Mouse (Mus musculus): ENCODE measurements around the gene Dbn1. TPM values are rescaled to one million over a fixed set of nuclear protein-coding genes. Genes with fewer than 3 reads are reported as not detected.

Dbn1 gene
- polyA plus RNA-seq, 1 experiment from 2014 or later = 419 TPM

GRCm38 (mm10) chr13:55483593-55483992, 4.3 kb downstream of the Dbn1 start:
- H3K4me3 ChIP-seq = peak overlapping the region; percentile 99

GRCm38 (mm10) chr13:55483071-55483470, 4.8 kb downstream of the Dbn1 start:
- Histone ChIP-seq H3K9me3 (no peaks in the 10 kb centered on the region), H3K27ac (replicated peaks) (no peak overlapping the region), H3K27me3 (replicated peaks; ENCODE audit: low read depth, poor library complexity, severe bottlenecking) (no peaks in the 10 kb centered on the region), H3K4me1 (peaks cover 45% of the 10 kb centered on the region), H3K36me3 (replicated peaks) (peaks cover 76% of the 10 kb centered on the region), H3K4me3 (peak overlapping the region; percentile 99; the same call in 1 of the 2 replicates)
- 55% methylated on average over 9 of the region's 9 CpGs for WGBS
- DNase-seq (ENCODE audit: low spot score) = no peak

More at GRCm38 (mm10) chr13:55483593-55483992, 4.3 kb downstream of the Dbn1 start:
- Histone ChIP-seq H3K36me3 (replicated peaks) (peaks cover 71% of the 10 kb centered on the region), H3K4me1 (peaks cover 49% of the 10 kb centered on the region), H3K9me3 (no peaks in the 10 kb centered on the region), H3K27ac (replicated peaks) (0 out of 2 replicates have a peak overlapping the region, but pooled peaks have one; percentile 100), H3K27me3 (replicated peaks; ENCODE audit: low read depth, poor library complexity, severe bottlenecking) (no peaks in the 10 kb centered on the region)
- peak; percentile 61 for DNase-seq (ENCODE audit: low spot score)
- 44% methylated on average over 15 of the region's 15 CpGs for WGBS

GRCm38 (mm10) chr13:55482542-55482941, 5.4 kb downstream of the Dbn1 start:
- no peaks in the 10 kb centered on the region for H3K27me3 ChIP-seq (replicated peaks; ENCODE audit: low read depth, poor library complexity, severe bottlenecking)
- H3K4me3 ChIP-seq = no peak overlapping the region
- H3K36me3 ChIP-seq (replicated peaks) = peaks cover 81% of the 10 kb centered on the region
- WGBS = 92% methylated on average over 7 of the region's 7 CpGs
- H3K27ac ChIP-seq (replicated peaks) = no peak overlapping the region
- no peak for DNase-seq (ENCODE audit: low spot score)
- peaks cover 43% of the 10 kb centered on the region for H3K4me1 ChIP-seq
- no peaks in the 10 kb centered on the region for H3K9me3 ChIP-seq

DNA sequence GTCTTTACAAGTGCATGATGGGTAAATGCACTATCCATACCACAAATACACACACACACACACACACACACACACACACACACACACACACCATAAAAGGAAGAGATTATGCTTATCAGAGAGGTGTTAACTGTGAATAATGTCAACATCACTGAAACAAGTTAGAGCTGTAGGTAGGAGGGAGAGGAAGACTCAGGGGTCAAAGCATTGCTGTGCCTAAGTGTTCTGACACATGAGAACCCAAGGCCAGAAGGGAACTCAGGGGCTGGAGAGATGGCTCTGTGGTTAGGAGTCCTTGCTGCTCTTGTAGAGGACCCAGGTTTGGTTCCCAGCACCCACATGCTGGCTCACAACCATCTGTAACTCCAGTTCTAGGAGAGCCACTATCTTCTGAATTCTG, 8.0 kb downstream of the Dbn1 start:
- Histone ChIP-seq H3K4me1 (peaks cover 38% of the 10 kb centered on the region), H3K4me3 (no peak overlapping the region), H3K9me3 (no peaks in the 10 kb centered on the region), H3K27me3 (replicated peaks; ENCODE audit: low read depth, poor library complexity, severe bottlenecking) (no peaks in the 10 kb centered on the region), H3K36me3 (replicated peaks) (peaks cover 93% of the 10 kb centered on the region), H3K27ac (replicated peaks) (no peak overlapping the region)
- DNase-seq (ENCODE audit: low spot score) = no peak

GRCm38 (mm10) chr13:55479008-55479407, 8.9 kb downstream of the Dbn1 start:
- 85% methylated on average over 7 of the region's 7 CpGs for WGBS
- no peak for DNase-seq (ENCODE audit: low spot score)
- Histone ChIP-seq H3K4me1 (peaks cover 38% of the 10 kb centered on the region), H3K27ac (replicated peaks) (no peak overlapping the region), H3K9me3 (no peaks in the 10 kb centered on the region), H3K36me3 (replicated peaks) (peaks cover 100% of the 10 kb centered on the region), H3K4me3 (no peak overlapping the region), H3K27me3 (replicated peaks; ENCODE audit: low read depth, poor library complexity, severe bottlenecking) (no peaks in the 10 kb centered on the region)

DNA sequence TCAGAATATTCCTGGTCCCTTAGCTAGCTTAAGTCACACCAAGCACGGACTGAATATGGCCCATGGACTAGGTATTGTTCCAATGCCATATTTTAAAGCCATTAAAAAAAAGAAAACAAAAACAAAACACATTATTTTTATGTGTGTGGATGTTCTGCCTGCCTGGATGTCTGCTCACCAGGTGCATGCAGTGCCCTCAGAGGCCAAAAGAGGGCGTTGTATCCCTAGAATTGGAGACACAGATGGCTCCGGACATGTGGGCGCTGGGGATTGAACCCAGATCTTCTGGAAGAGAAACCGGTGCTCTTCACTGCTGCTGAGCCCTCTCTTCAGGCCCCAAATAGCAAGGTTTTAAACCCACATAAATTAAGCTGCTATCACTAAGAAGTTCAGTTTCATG, 9.9 kb downstream of the Dbn1 start:
- Histone ChIP-seq H3K4me3 (no peak overlapping the region), H3K9me3 (no peaks in the 10 kb centered on the region), H3K36me3 (replicated peaks) (peaks cover 97% of the 10 kb centered on the region), H3K27me3 (replicated peaks; ENCODE audit: low read depth, poor library complexity, severe bottlenecking) (no peaks in the 10 kb centered on the region), H3K27ac (replicated peaks) (no peak overlapping the region), H3K4me1 (peaks cover 38% of the 10 kb centered on the region)
- 53% methylated on average over 5 of the region's 5 CpGs for WGBS
- DNase-seq (ENCODE audit: low spot score) = peak; percentile 50

DNA sequence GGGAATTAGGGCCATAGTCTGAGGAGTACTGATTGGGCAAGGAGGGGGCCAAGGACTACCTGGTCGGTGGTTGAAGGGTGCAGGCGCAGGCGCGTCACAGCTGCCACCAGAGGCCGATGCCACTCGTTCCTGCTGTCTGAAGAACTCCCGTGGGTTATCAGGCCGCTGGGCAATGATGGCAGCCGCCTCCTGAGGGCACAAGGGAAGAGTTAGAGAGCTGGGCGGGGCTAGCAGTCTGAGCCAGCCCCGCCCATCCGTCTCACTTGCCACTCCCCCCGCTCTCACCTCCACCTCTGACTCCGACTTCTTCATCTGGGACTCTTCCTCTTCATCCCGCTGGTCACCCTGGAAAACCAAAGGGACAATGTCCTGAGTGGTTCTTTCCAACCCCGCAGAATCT, 10.4 kb downstream of the Dbn1 start:
- H3K4me3 ChIP-seq = peak overlapping the region; percentile 23; the same call in 1 of the 2 replicates
- peaks cover 40% of the 10 kb centered on the region for H3K4me1 ChIP-seq
- H3K27ac ChIP-seq (replicated peaks) = no peak overlapping the region
- H3K27me3 ChIP-seq (replicated peaks; ENCODE audit: low read depth, poor library complexity, severe bottlenecking) = no peaks in the 10 kb centered on the region
- DNase-seq (ENCODE audit: low spot score) = no peak
- H3K36me3 ChIP-seq (replicated peaks) = peaks cover 92% of the 10 kb centered on the region
- H3K9me3 ChIP-seq = no peaks in the 10 kb centered on the region
- 71% methylated on average over 16 of the region's 16 CpGs for WGBS

GRCm38 (mm10) chr13:55476256-55476655, 11.7 kb downstream of the Dbn1 start:
- Histone ChIP-seq H3K4me3 (peak overlapping the region; percentile 11; the same call in 1 of the 2 replicates), H3K27me3 (replicated peaks; ENCODE audit: low read depth, poor library complexity, severe bottlenecking) (no peaks in the 10 kb centered on the region), H3K27ac (replicated peaks) (0 out of 2 replicates have a peak overlapping the region, but pooled peaks have one; percentile 10), H3K36me3 (replicated peaks) (peaks cover 79% of the 10 kb centered on the region), H3K4me1 (peaks cover 53% of the 10 kb centered on the region), H3K9me3 (no peaks in the 10 kb centered on the region)
- DNase-seq (ENCODE audit: low spot score) = no peak
- WGBS = 96% methylated on average over 8 of the region's 8 CpGs

DNA sequence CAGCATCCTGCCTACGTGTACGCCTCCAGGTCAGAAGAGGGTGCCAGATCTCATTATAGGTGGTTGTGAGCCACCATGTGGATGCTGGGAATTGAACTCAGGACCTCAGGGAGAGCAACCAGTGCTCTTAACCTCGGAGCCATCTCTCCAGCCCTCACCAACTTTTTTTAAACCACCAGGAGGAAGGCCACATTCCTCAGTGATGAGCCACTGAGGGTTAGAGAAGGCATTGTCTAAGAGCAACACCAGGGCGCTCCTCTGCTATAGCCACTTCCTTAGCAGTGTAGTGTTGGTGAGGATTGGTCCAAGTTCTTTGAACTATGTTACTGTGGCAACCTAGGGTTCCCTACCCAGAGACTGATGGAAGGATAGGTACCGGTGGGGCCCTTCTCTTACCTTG, 12.2 kb downstream of the Dbn1 start:
- H3K27me3 ChIP-seq (replicated peaks; ENCODE audit: low read depth, poor library complexity, severe bottlenecking) = peaks cover 2% of the 10 kb centered on the region; the same call in 1 of the 2 replicates
- no peaks in the 10 kb centered on the region for H3K9me3 ChIP-seq
- H3K4me1 ChIP-seq = peaks cover 58% of the 10 kb centered on the region
- H3K4me3 ChIP-seq = 0 out of 2 replicates have a peak overlapping the region, but pooled peaks have one; percentile 13
- DNase-seq (ENCODE audit: low spot score) = no peak
- no peak overlapping the region for H3K27ac ChIP-seq (replicated peaks)
- H3K36me3 ChIP-seq (replicated peaks) = peaks cover 74% of the 10 kb centered on the region
- 91% methylated on average over 5 of the region's 5 CpGs for WGBS

DNA sequence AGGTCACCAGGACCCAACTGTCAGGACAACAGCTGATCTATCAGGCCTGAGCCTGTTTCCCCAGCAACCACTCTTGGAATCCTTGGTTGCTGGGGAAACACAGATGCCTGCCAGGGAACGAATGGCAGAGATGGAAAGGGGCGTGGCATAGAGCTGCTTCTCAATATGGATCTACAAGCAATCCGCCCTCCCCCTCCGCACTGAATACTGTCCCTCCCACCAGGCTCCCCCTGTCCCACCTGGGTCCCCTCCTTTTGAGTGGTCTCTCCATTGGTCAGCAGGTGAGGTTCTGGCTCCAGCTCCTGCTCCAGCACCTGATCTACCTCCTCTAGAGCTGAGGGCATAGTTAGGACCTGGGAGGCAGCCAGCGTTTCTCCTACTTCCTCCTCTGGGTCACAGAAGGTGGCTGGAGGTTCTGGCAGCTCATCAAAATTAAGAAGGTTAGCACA, 13.3 kb downstream of the Dbn1 start:
- peak overlapping the region; percentile 23; the same call in 1 of the 2 replicates for H3K4me3 ChIP-seq
- peaks cover 14% of the 10 kb centered on the region for H3K27me3 ChIP-seq (replicated peaks; ENCODE audit: low read depth, poor library complexity, severe bottlenecking)
- WGBS = 55% methylated on average over 5 of the region's 5 CpGs
- peak; percentile 60 for DNase-seq (ENCODE audit: low spot score)
- 0 out of 2 replicates have a peak overlapping the region, but pooled peaks have one; percentile 32 for H3K27ac ChIP-seq (replicated peaks)
- H3K9me3 ChIP-seq = no peaks in the 10 kb centered on the region
- H3K36me3 ChIP-seq (replicated peaks) = peaks cover 63% of the 10 kb centered on the region
- peaks cover 68% of the 10 kb centered on the region for H3K4me1 ChIP-seq

- WGBS = 74% methylated on average over 11 of the region's 11 CpGs
- Histone ChIP-seq H3K27ac (replicated peaks) (no peak overlapping the region), H3K9me3 (no peaks in the 10 kb centered on the region), H3K36me3 (replicated peaks) (peaks cover 56% of the 10 kb centered on the region), H3K4me3 (no peak overlapping the region), H3K4me1 (peaks cover 75% of the 10 kb centered on the region), H3K27me3 (replicated peaks; ENCODE audit: low read depth, poor library complexity, severe bottlenecking) (peaks cover 17% of the 10 kb centered on the region)
- DNase-seq (ENCODE audit: low spot score) = peak; percentile 19
Measured at GRCm38 (mm10) chr13:55473961-55474360, 13.9 kb downstream of the Dbn1 start.

GRCm38 (mm10) chr13:55473076-55473831, 14.7 kb downstream of the Dbn1 start:
- peaks cover 81% of the 10 kb centered on the region for H3K4me1 ChIP-seq
- H3K27me3 ChIP-seq (replicated peaks; ENCODE audit: low read depth, poor library complexity, severe bottlenecking) = peaks cover 17% of the 10 kb centered on the region
- peak overlapping the region; percentile 80 for H3K4me3 ChIP-seq
- H3K36me3 ChIP-seq (replicated peaks) = peaks cover 49% of the 10 kb centered on the region
- WGBS = 19% methylated on average over 18 of the region's 18 CpGs
- DNase-seq (ENCODE audit: low spot score) = peak; percentile 70
- no peaks in the 10 kb centered on the region for H3K9me3 ChIP-seq
- peak overlapping the region; percentile 84 for H3K27ac ChIP-seq (replicated peaks)
